ENCODE assay signal across 10 mouse cellular contexts in the genomic region with DNA sequence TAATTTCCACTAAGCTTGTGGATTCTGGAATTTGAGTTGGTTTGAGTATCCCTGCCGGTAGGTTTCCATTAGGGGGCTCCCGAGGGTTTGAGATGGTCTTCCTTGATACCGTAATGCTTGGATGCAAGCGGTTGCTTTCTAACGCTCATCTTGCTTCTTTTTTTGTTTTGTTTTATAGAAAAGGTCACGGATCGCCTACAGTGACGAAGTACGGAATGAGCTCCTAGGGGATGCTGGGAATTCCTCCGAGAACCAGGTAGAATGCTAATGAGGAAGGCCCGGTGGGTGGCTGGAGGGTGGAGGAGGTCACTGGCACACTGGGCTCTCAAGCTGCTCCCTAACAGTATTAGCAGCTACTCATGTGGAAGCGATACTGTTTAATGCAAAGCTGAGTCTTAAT.
DNase-seq lines count a peak whose midpoint lies in the region; ATAC-seq and TF ChIP-seq lines count a peak whose summit lies in the region.
"Had no signal": no experiment of that assay in that cellular context is flagged by ENCODE, and none has a peak within 500 bp of the region (broad histone marks: within the 10 kb centered on the region; RNA-seq: fewer than 3 reads in every experiment).

No protein-coding gene starts in this region.

- H3K36me3 ChIP-seq in embryonic facial prominence, embryonic 13.5 days: no peaks in the 10 kb centered on the region
- no peaks in the 10 kb centered on the region for H3K36me3 ChIP-seq in hindbrain, embryonic 16.5 days (ENCODE audit: control insufficient read depth, insufficient read depth, low read length)
- no peaks in the 10 kb centered on the region; the same call in 1 of the 2 replicates for H3K36me3 ChIP-seq in liver, postnatal 0 days (replicated peaks; ENCODE audit: insufficient read depth, low read length)
- H3K36me3 ChIP-seq in intestine, embryonic 16.5 days (ENCODE audit: control insufficient read depth, insufficient read depth, low read length): no peaks in the 10 kb centered on the region

- intact Hi-C loops in left cerebral cortex, adult 2 months (cut with DNase I): no loop called here

- no peak overlapping the region for H3K9ac ChIP-seq in embryonic facial prominence, embryonic 13.5 days
- H3K9ac ChIP-seq in hindbrain, embryonic 16.5 days (ENCODE audit: low read depth, low read length): no peak overlapping the region
- H3K9ac ChIP-seq in liver, postnatal 0 days (replicated peaks): no peak overlapping the region
- no peak overlapping the region for H3K9ac ChIP-seq in intestine, embryonic 16.5 days (ENCODE audit: low read depth, low read length)

- H3K9me3 ChIP-seq in embryonic facial prominence, embryonic 13.5 days: no peaks in the 10 kb centered on the region
- no peaks in the 10 kb centered on the region for H3K9me3 ChIP-seq in hindbrain, embryonic 16.5 days (ENCODE audit: control insufficient read depth, low read length)
- no peaks in the 10 kb centered on the region for H3K9me3 ChIP-seq in liver, postnatal 0 days (ENCODE audit: low read length)
- no peaks in the 10 kb centered on the region for H3K9me3 ChIP-seq in intestine, embryonic 16.5 days (ENCODE audit: control insufficient read depth, low read length)

- no peak for DNase-seq in left cerebral cortex, adult 2 months (ENCODE audit: extremely low spot score in 1 of 2, low spot score in 2 of 2)
- DNase-seq in left cerebral cortex, adult 11 months (ENCODE audit: low spot score): no peak
- peak; percentile 72 for DNase-seq in retina, embryonic 14.5 days (ENCODE audit: low spot score)
- DNase-seq in liver, postnatal 0 days: no peak
- no peak for DNase-seq in thymus, postnatal 0 days (ENCODE audit: low spot score)
- DNase-seq: heart, postnatal 4 days; thymus, postnatal 25 days had no signal

- H3K4me2 ChIP-seq in embryonic facial prominence, embryonic 13.5 days: peak overlapping the region; percentile 35
- peak overlapping the region; percentile 50 for H3K4me2 ChIP-seq in hindbrain, embryonic 16.5 days (ENCODE audit: low read length)
- no peak overlapping the region for H3K4me2 ChIP-seq in liver, postnatal 0 days (ENCODE audit: low read depth, low read length)
- no peak overlapping the region for H3K4me2 ChIP-seq in intestine, embryonic 16.5 days (ENCODE audit: low read depth, low read length)

- H3K4me1 ChIP-seq in embryonic facial prominence, embryonic 13.5 days: peaks cover 31% of the 10 kb centered on the region
- peaks cover 5% of the 10 kb centered on the region for H3K4me1 ChIP-seq in hindbrain, embryonic 16.5 days (ENCODE audit: control insufficient read depth, insufficient read depth, low read depth, low read length)
- no peaks in the 10 kb centered on the region for H3K4me1 ChIP-seq in liver, postnatal 0 days (ENCODE audit: insufficient read depth)
- H3K4me1 ChIP-seq in intestine, embryonic 16.5 days (ENCODE audit: control insufficient read depth, insufficient read depth, low read length): no peaks in the 10 kb centered on the region

- no peak overlapping the region for H3K4me3 ChIP-seq in left cerebral cortex, adult 2 months
- no peak overlapping the region for H3K4me3 ChIP-seq in embryonic facial prominence, embryonic 13.5 days
- peak overlapping the region; percentile 20; the same call in 1 of the 2 replicates for H3K4me3 ChIP-seq in hindbrain, embryonic 16.5 days (ENCODE audit: low read length)
- no peak overlapping the region for H3K4me3 ChIP-seq in liver, postnatal 0 days (ENCODE audit: low read depth, low read length)
- H3K4me3 ChIP-seq in intestine, embryonic 16.5 days (ENCODE audit: low read length): no peak overlapping the region

- no peak for ATAC-seq in embryonic facial prominence, embryonic 13.5 days (ENCODE audit: insufficient number of reproducible peaks, insufficient read depth, low FRiP score, low TSS enrichment, low read depth)
- no peak for ATAC-seq in hindbrain, embryonic 16.5 days
- ATAC-seq in liver, postnatal 0 days: no peak
- no peak for ATAC-seq in intestine, embryonic 16.5 days

- H3K27ac ChIP-seq in left cerebral cortex, adult 2 months: no peak overlapping the region
- H3K27ac ChIP-seq in embryonic facial prominence, embryonic 13.5 days: no peak overlapping the region
- H3K27ac ChIP-seq in hindbrain, embryonic 16.5 days (ENCODE audit: low read depth, low read length): no peak overlapping the region
- H3K27ac ChIP-seq in liver, postnatal 0 days (ENCODE audit: low read depth): no peak overlapping the region
- H3K27ac ChIP-seq in intestine, embryonic 16.5 days (ENCODE audit: low read length): no peak overlapping the region

- TF ChIP-seq CTCF in left cerebral cortex, adult 2 months (IDR thresholded peaks at IDR 0.05): peak; percentile 3; the same call in 1 of the 2 replicates
- TF ChIP-seq CTCF in liver, postnatal 0 days (IDR thresholded peaks at IDR 0.05; ENCODE audit: low read depth): no peak

- no peak for TF ChIP-seq EP300 in liver, postnatal 0 days (IDR thresholded peaks at IDR 0.05; ENCODE audit: low read depth)

- 15% methylated on average over 12 of the region's 12 CpGs for WGBS in embryonic facial prominence, embryonic 13.5 days
- WGBS in hindbrain, embryonic 16.5 days: 11% methylated on average over 12 of the region's 12 CpGs
- 71% methylated on average over 12 of the region's 12 CpGs for WGBS in liver, postnatal 0 days (ENCODE audit: insufficient replicate concordance)
- WGBS in intestine, embryonic 16.5 days: 53% methylated on average over 12 of the region's 12 CpGs

- no peaks in the 10 kb centered on the region for H3K27me3 ChIP-seq in embryonic facial prominence, embryonic 13.5 days
- no peaks in the 10 kb centered on the region for H3K27me3 ChIP-seq in hindbrain, embryonic 16.5 days (replicated peaks; ENCODE audit: control insufficient read depth, insufficient read depth, low read length)
- H3K27me3 ChIP-seq in liver, postnatal 0 days (ENCODE audit: insufficient read depth, low read length): no peaks in the 10 kb centered on the region
- no peaks in the 10 kb centered on the region for H3K27me3 ChIP-seq in intestine, embryonic 16.5 days (replicated peaks; ENCODE audit: control insufficient read depth, insufficient read depth, low read length)

Comparison
In these comparisons a context has a peak if more than half of its experiments do, and no peak if none do; other contexts are left out.
1. H3K4me2 ChIP-seq: peak in embryonic facial prominence, embryonic 13.5 days (single experiment) and hindbrain, embryonic 16.5 days (single experiment); none in liver, postnatal 0 days (single experiment) and intestine, embryonic 16.5 days (single experiment).